Mouse (Mus musculus) CD4-positive, CD25-positive, alpha-beta regulatory T cell, adult 9 weeks (primary cell): ENCODE measurements around the gene Gsdmc3. TPM values are rescaled to one million over a fixed set of nuclear protein-coding genes. Genes with fewer than 3 reads are reported as not detected.

Experiments used
- polyA plus RNA-seq: library from polyadenylated mRNA; unstranded; fragments of 100-300 nt; shearing (Covaris generic); gene quantifications from one replicate; pipeline ENCODE4 v1.2.1, GENCODE M21; 2017

Gene Gsdmc3
- polyA plus RNA-seq = not detected

GRCm38 (mm10) chr15:63878458-63878857 is at the start of gene Gsdmc3:
Gene Gsdmc3, minus strand, starts transcription at chr15:63878558.

DNA sequence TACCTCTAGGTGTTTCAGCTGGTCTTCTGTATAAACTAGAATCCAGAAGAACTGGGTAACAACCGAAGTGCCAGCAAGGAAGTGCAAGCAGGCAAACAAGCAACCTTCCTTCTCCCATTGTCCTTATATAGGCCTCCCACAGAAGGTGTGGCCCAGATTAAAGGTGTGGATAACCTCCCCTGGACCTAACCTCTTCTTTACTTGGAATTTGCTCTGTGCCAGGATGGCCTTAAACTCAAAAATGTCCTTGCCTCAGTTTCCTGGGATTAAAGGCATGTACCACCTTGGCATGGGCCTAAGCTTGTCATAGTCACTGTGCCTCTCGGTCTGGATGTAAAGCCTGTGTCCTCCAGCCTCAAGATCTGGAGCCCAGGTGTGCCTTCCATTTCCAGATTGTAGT is 33.8 kb upstream of the Gsdmc3 start, which contains the start of gene Gsdmc4:
TSS of gene Gsdmc4 (minus strand) at position 101 of the 400 bp plus-strand sequence.

Other genes with a start within 250 kb of the Gsdmc3 start
- gene Gsdmc2, start 33.4 kb downstream of the Gsdmc3 start, polyA plus RNA-seq = not detected
- not detected for gene Gsdmc4, start 33.7 kb upstream of the Gsdmc3 start, polyA plus RNA-seq
- 86.3 TPM for gene Fam49b, start 181.9 kb upstream of the Gsdmc3 start, polyA plus RNA-seq